Mouse (Mus musculus): Measurements from ENCODE around the gene Mrps25. TPM values are rescaled to one million over a fixed set of nuclear protein-coding genes. Genes with fewer than 3 reads are reported as not detected.

The Mrps25 gene
- polyA plus RNA-seq (2014; fragmentation: Nextera tagmentation; extraction: Ambion mirVana), result 78.1 and 80.7 TPM in 2 replicates

DNA sequence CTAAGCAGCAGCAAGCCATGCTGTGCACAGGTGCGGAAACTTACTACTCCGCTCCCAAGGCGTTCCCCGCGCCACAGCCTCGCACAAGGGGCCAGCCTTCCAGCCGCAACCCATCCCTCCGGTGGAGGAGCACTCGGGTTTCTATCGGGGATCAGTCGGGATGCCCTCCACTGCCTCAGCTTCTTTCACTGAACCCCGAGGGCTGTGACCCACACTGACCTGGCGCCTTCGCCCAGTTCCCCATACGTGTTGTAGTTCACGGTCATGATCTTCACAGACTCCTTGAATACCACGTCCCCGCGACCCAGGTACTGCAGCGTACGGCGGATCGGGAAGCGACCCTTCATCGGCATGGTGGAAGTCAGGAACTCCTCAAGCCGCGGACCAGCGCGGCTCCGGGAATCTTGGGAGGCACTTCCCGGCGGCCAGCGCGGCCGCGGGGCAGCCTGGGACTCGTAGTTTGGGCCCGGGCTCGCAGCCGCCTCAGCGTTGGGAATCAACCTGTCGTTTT lies at the start of gene Mrps25:
Gene Mrps25 (minus strand): TSS at position 413 of the 511 bp plus-strand sequence.
- Histone ChIP-seq H3K9me3 (ENCODE audit: control insufficient read depth, low read length) (no peaks in the 10 kb centered on the region), H3K4me1 (replicated peaks; ENCODE audit: control insufficient read depth, insufficient read depth, low read length) (peaks cover 2% of the 10 kb centered on the region; the same call in 1 of the 2 replicates), H3K4me2 (replicated peaks; ENCODE audit: low read depth, low read length) (peak within 1 kb of the TSS; percentile 72), H3K36me3 (ENCODE audit: control insufficient read depth, insufficient read depth, low read length) (no peaks in the 10 kb centered on the region), H3K27me3 (ENCODE audit: control insufficient read depth, insufficient read depth, low read length) (no peaks in the 10 kb centered on the region), H3K27ac (ENCODE audit: low read depth, low read length) (no peak within 1 kb of the TSS), H3K4me3 (ENCODE audit: low read depth, low read length) (peak within 1 kb of the TSS; percentile 70), H3K9ac (ENCODE audit: low read depth, low read length) (peak within 1 kb of the TSS; percentile 77)
- under 1% methylated on average over 42 of the region's 42 CpGs for WGBS
- DNase-seq (ENCODE audit: low spot score) (peak; percentile 88), ATAC-seq (ENCODE audit: low FRiP score) (peak; percentile 93)

DNA sequence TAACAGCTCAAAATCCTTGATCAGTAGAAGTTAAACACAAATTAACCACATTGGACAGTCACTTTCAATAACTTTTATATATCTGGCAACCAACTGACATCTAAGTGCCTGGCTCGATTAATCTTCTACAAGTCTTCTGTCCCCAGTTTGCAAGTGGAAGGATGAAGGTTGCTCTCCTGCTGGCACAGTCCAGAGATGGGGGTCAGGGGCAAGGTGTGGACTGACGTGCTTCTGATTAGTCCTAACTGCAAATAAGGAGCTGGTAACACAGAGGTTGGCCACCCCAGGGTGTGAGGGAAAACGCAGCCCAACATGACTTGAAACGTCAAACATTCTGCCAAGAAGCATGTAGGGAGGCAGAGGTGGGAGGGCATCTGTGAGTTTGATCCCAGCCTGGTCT lies 47.9 kb upstream of the Mrps25 start:
- ATAC-seq (ENCODE audit: low FRiP score) (no peak), DNase-seq (ENCODE audit: low spot score) (no peak)
- Histone ChIP-seq H3K27me3 (ENCODE audit: control insufficient read depth, insufficient read depth, low read length) (no peaks in the 10 kb centered on the region), H3K4me3 (ENCODE audit: low read depth, low read length) (no peak overlapping the region), H3K9me3 (ENCODE audit: control insufficient read depth, low read length) (no peaks in the 10 kb centered on the region), H3K27ac (ENCODE audit: low read depth, low read length) (no peak overlapping the region), H3K4me1 (replicated peaks; ENCODE audit: control insufficient read depth, insufficient read depth, low read length) (no peaks in the 10 kb centered on the region), H3K4me2 (replicated peaks; ENCODE audit: low read depth, low read length) (no peak overlapping the region), H3K9ac (ENCODE audit: low read depth, low read length) (no peak overlapping the region), H3K36me3 (ENCODE audit: control insufficient read depth, insufficient read depth, low read length) (no peaks in the 10 kb centered on the region)
- 66% methylated on average over 4 of the region's 4 CpGs for WGBS

DNA sequence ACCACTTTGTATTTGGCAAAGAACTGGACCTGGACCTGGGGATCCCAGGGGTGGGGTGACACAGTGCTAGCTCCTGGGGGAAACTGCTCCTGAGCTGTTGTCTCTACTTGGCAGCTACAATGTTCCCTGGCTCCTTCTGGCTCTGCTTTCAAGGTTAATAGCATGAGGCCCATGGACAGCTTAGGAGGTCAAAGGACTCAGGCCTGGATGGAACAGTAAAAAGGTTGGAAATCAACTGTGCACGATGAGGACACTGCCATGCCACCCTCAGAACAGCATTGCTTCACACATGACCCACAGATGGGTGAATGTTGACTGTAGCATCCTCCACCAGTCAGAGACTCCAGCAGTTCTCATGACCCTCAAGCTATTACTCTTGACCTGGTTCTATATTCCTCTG lies 47.5 kb upstream of the Mrps25 start:
- ATAC-seq (ENCODE audit: low FRiP score) (no peak), DNase-seq (ENCODE audit: low spot score) (no peak)
- WGBS, result 75% methylated on average over 1 of the region's 1 CpGs
- H3K27ac ChIP-seq (ENCODE audit: low read depth, low read length), result no peak overlapping the region
- no peaks in the 10 kb centered on the region for H3K4me1 ChIP-seq (replicated peaks; ENCODE audit: control insufficient read depth, insufficient read depth, low read length)
- no peak overlapping the region for H3K4me2 ChIP-seq (replicated peaks; ENCODE audit: low read depth, low read length)
- H3K4me3 ChIP-seq (ENCODE audit: low read depth, low read length), result no peak overlapping the region
- no peak overlapping the region for H3K9ac ChIP-seq (ENCODE audit: low read depth, low read length)
- no peaks in the 10 kb centered on the region for H3K36me3 ChIP-seq (ENCODE audit: control insufficient read depth, insufficient read depth, low read length)
- no peaks in the 10 kb centered on the region for H3K9me3 ChIP-seq (ENCODE audit: control insufficient read depth, low read length)
- no peaks in the 10 kb centered on the region for H3K27me3 ChIP-seq (ENCODE audit: control insufficient read depth, insufficient read depth, low read length)

DNA sequence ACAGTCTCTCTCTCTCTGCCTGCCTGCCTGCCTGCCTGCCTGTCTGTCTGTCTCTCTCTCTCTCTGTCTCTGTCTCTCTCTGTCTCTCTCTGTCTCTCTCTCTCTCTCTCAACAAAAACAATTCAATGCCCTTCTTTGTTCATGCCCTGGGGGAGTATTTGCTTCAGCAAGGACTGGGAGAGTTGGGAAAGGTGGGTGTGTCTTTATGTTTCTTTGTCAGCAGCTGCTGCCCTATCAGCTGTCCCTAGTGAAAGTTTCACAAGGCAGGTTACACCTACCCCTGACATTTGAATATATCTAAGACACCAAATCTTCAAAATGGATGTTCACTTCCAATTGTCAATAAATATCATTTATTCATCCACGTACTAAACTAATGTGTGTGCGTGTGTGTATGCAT lies 45.8 kb upstream of the Mrps25 start:
- ATAC-seq (ENCODE audit: low FRiP score), result no peak
- Histone ChIP-seq H3K4me2 (replicated peaks; ENCODE audit: low read depth, low read length) (no peak overlapping the region), H3K9me3 (ENCODE audit: control insufficient read depth, low read length) (no peaks in the 10 kb centered on the region), H3K27me3 (ENCODE audit: control insufficient read depth, insufficient read depth, low read length) (no peaks in the 10 kb centered on the region), H3K4me1 (replicated peaks; ENCODE audit: control insufficient read depth, insufficient read depth, low read length) (no peaks in the 10 kb centered on the region), H3K4me3 (ENCODE audit: low read depth, low read length) (no peak overlapping the region), H3K9ac (ENCODE audit: low read depth, low read length) (no peak overlapping the region), H3K36me3 (ENCODE audit: control insufficient read depth, insufficient read depth, low read length) (no peaks in the 10 kb centered on the region), H3K27ac (ENCODE audit: low read depth, low read length) (no peak overlapping the region)
- DNase-seq (ENCODE audit: low spot score), result no peak
- 88% methylated on average over 2 of the region's 2 CpGs for WGBS

DNA sequence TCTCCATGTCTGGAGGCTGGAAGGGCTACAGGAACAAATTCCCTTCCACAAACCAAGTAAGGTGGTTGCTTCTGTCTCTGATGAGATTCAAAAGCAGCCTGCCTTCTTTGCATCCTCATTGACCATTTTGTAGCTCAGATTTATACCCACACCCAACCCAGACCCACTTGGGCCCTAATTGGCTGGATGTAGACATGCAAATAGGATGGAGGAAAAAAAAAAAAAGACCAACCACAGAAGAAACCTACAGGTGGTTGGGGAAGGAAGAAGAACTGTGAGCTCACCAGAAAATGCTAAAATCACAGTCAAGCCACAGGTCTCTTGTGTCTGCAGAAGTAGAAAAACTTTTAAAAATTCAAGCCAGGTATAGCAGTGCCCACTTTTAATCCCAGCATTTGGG lies 45.3 kb upstream of the Mrps25 start:
- Histone ChIP-seq H3K27ac (ENCODE audit: low read depth, low read length) (no peak overlapping the region), H3K4me1 (replicated peaks; ENCODE audit: control insufficient read depth, insufficient read depth, low read length) (no peaks in the 10 kb centered on the region), H3K4me3 (ENCODE audit: low read depth, low read length) (no peak overlapping the region), H3K9me3 (ENCODE audit: control insufficient read depth, low read length) (no peaks in the 10 kb centered on the region), H3K36me3 (ENCODE audit: control insufficient read depth, insufficient read depth, low read length) (no peaks in the 10 kb centered on the region), H3K27me3 (ENCODE audit: control insufficient read depth, insufficient read depth, low read length) (no peaks in the 10 kb centered on the region), H3K4me2 (replicated peaks; ENCODE audit: low read depth, low read length) (no peak overlapping the region), H3K9ac (ENCODE audit: low read depth, low read length) (no peak overlapping the region)
- no peak for ATAC-seq (ENCODE audit: low FRiP score)
- no peak for DNase-seq (ENCODE audit: low spot score)

DNA sequence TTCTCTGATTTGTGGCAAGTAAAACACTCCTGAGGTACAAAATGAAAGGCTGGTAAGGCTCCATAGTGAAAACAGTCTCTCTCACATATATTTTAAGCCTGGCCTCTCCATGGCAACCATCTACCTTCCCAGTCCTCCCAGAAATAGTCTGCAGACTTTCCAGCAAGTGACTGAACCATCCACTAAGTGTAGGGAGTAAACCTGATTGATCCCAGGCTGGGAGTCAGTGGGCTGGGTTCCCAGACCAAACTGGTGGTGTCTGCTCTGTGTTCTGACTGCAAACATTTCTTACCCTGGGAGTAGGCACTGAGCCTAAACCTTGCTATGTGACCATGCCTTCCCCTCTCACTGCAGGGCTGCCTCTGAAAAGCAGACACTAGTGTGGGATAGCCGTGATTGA lies 41.1 kb upstream of the Mrps25 start:
- 83% methylated on average over 1 of the region's 1 CpGs for WGBS
- H3K36me3 ChIP-seq (ENCODE audit: control insufficient read depth, insufficient read depth, low read length), result no peaks in the 10 kb centered on the region

DNA sequence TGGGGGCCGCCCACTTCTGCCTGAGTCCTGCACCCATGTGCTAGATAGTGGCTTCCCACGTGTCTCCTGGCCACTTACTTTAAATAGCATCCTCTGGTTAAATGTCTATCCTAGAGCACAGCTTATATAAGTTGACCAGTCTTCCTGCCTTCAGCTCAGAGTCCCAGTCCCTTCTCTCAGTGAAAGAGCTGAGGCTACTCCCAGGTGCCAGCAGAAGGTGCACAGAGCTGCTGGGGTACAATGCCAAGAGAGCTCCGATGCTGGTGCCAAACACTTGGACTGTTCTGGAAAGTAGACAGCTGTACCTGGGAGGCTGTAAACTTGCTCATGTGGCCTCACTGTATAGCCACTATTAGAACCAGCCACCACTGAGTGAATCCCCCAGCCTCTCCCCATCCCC lies 38.2 kb upstream of the Mrps25 start:
- Histone ChIP-seq H3K27ac (ENCODE audit: low read depth, low read length) (no peak overlapping the region), H3K36me3 (ENCODE audit: control insufficient read depth, insufficient read depth, low read length) (no peaks in the 10 kb centered on the region), H3K9me3 (ENCODE audit: control insufficient read depth, low read length) (no peaks in the 10 kb centered on the region), H3K4me2 (replicated peaks; ENCODE audit: low read depth, low read length) (no peak overlapping the region), H3K4me3 (ENCODE audit: low read depth, low read length) (no peak overlapping the region), H3K27me3 (ENCODE audit: control insufficient read depth, insufficient read depth, low read length) (no peaks in the 10 kb centered on the region), H3K4me1 (replicated peaks; ENCODE audit: control insufficient read depth, insufficient read depth, low read length) (no peaks in the 10 kb centered on the region), H3K9ac (ENCODE audit: low read depth, low read length) (no peak overlapping the region)
- ATAC-seq (ENCODE audit: low FRiP score) (no peak), DNase-seq (ENCODE audit: low spot score) (no peak)
- WGBS, result 91% methylated on average over 3 of the region's 3 CpGs

More for the DNA sequence above, 41.1 kb upstream of the Mrps25 start:
- Histone ChIP-seq H3K9me3 (ENCODE audit: control insufficient read depth, low read length) (no peaks in the 10 kb centered on the region), H3K27me3 (ENCODE audit: control insufficient read depth, insufficient read depth, low read length) (no peaks in the 10 kb centered on the region), H3K4me3 (ENCODE audit: low read depth, low read length) (no peak overlapping the region), H3K27ac (ENCODE audit: low read depth, low read length) (no peak overlapping the region), H3K4me1 (replicated peaks; ENCODE audit: control insufficient read depth, insufficient read depth, low read length) (no peaks in the 10 kb centered on the region), H3K4me2 (replicated peaks; ENCODE audit: low read depth, low read length) (no peak overlapping the region), H3K9ac (ENCODE audit: low read depth, low read length) (no peak overlapping the region)
- ATAC-seq (ENCODE audit: low FRiP score), result no peak
- no peak for DNase-seq (ENCODE audit: low spot score)

DNA sequence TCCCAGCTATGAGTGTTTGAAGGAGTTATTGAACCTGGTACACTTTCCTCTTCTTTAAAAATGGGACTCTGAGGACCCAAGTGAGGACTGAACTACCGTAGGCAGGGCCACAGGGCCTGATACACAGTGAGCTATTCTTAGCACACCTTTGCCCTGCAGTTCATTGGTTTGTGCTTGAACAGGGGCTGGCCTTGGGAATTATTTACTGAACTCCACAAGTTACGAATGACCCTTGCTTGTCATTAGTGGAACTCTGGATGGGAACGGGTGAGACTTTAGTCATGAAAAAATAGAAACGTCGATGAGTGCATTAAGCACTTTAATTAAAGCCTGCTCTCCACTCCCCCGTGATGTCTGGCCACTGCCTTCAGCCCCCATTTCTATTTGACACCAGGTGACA lies 37.8 kb upstream of the Mrps25 start:
- WGBS, result 93% methylated on average over 6 of the region's 6 CpGs
- Histone ChIP-seq H3K4me2 (replicated peaks; ENCODE audit: low read depth, low read length) (no peak overlapping the region), H3K27me3 (ENCODE audit: control insufficient read depth, insufficient read depth, low read length) (no peaks in the 10 kb centered on the region), H3K36me3 (ENCODE audit: control insufficient read depth, insufficient read depth, low read length) (no peaks in the 10 kb centered on the region), H3K9ac (ENCODE audit: low read depth, low read length) (no peak overlapping the region), H3K27ac (ENCODE audit: low read depth, low read length) (no peak overlapping the region), H3K4me1 (replicated peaks; ENCODE audit: control insufficient read depth, insufficient read depth, low read length) (no peaks in the 10 kb centered on the region), H3K4me3 (ENCODE audit: low read depth, low read length) (no peak overlapping the region), H3K9me3 (ENCODE audit: control insufficient read depth, low read length) (no peaks in the 10 kb centered on the region)
- DNase-seq (ENCODE audit: low spot score), result no peak
- ATAC-seq (ENCODE audit: low FRiP score), result no peak

DNA sequence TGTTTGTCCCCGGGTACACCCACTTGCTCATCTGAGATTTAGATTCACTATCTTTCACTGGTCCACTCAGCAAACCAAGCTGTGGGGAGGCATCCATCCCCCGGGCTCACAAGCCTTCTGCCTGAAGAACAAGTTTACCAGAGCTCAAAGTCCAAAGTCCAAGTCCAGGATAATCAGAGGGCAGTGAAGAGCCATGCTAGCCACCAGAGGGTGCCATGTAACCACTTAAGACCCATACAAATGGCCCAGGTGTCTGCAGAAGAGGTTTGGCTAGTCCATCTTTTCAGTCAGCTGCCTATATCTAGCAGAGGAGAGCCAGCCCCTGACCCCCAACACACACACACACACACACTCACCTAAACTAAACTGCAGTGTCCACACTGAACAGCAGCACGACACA lies 35.6 kb upstream of the Mrps25 start:
- Histone ChIP-seq H3K4me2 (replicated peaks; ENCODE audit: low read depth, low read length) (no peak overlapping the region), H3K9me3 (ENCODE audit: control insufficient read depth, low read length) (no peaks in the 10 kb centered on the region), H3K4me1 (replicated peaks; ENCODE audit: control insufficient read depth, insufficient read depth, low read length) (no peaks in the 10 kb centered on the region), H3K27ac (ENCODE audit: low read depth, low read length) (no peak overlapping the region), H3K27me3 (ENCODE audit: control insufficient read depth, insufficient read depth, low read length) (no peaks in the 10 kb centered on the region), H3K4me3 (ENCODE audit: low read depth, low read length) (no peak overlapping the region), H3K36me3 (ENCODE audit: control insufficient read depth, insufficient read depth, low read length) (no peaks in the 10 kb centered on the region), H3K9ac (ENCODE audit: low read depth, low read length) (no peak overlapping the region)
- ATAC-seq (ENCODE audit: low FRiP score) (no peak), DNase-seq (ENCODE audit: low spot score) (peak; percentile 53)
- 69% methylated on average over 3 of the region's 3 CpGs for whole genome bisulfite sequencing

Data from hindbrain, embryonic 11.5 days (tissue).